Comparison of ENCODE assay signal across 8 mouse cellular contexts in the genomic region with DNA sequence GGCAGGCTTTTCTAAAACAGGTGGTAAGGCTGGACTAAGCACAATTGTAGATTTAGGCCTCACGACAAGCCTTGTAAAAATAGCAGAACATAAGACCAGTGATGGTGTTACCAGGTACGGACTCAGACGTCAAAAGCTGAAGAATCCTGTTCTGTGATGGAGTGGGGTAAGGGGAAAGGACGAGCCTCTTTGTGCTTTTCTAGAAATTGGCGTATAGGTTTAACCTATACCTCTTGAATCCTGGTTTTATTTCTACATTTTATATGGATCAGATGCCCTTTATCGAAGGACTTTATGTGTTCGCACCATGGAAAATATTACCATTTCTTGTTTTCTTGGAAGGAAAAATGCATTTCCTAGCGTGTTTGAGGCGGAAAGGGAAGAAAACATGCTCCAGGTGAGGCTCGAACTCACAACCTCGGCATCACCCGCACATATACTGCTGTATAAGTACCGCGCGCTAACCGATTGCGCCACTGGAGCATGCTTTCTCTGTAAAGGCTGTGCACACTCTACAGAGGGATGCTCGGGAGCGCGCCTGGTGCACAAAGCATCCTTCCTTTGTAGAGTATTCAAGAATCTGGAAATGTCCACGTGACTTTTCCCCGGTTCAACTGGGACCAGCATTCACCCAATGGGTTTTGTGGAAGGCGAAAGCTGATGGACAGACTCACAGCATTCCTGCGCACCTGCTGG. TPM values are rescaled to one million over a fixed set of nuclear protein-coding genes. Genes with fewer than 3 reads are reported as not detected.
DNase-seq lines count a peak whose midpoint lies in the region; ATAC-seq lines count a peak whose summit lies in the region.

No protein-coding gene starts in this region.

- ATAC-seq in kidney, embryonic 16.5 days (ENCODE audit: low FRiP score, low TSS enrichment): peak; percentile 89
- peak; percentile 74 for ATAC-seq in granulocyte monocyte progenitor cell, adult 5-6 weeks (replicated peaks; ENCODE audit: poor library complexity, severe bottlenecking)
- ATAC-seq in neural tube, embryonic 12.5 days (ENCODE audit: low FRiP score, low read depth): peak; percentile 97
- no peak for ATAC-seq in inflammation-experienced regulatory T-cells, adult 6 months

- H3K4me2 ChIP-seq in kidney, embryonic 16.5 days (replicated peaks; ENCODE audit: low read depth, low read length): peak overlapping the region; percentile 63
- peak overlapping the region; percentile 65 for H3K4me2 ChIP-seq in neural tube, embryonic 12.5 days (replicated peaks)

- intact Hi-C loops in left cerebral cortex, postnatal 25 days (cut with DNase I): no loop called here

- DNase-seq in kidney, postnatal 25 days: no peak
- DNase-seq in cerebellum, postnatal 36 days: peak; percentile 60 to 62
- peak; percentile 94 to 98 for DNase-seq in left cerebral cortex, postnatal 25 days (ENCODE audit: low spot score in 2 of 2)
- DNase-seq in ovary, postnatal 14 days (ENCODE audit: low spot score): no peak

- H3K9me3 ChIP-seq in kidney, embryonic 16.5 days (ENCODE audit: low read length): no peaks in the 10 kb centered on the region
- no peaks in the 10 kb centered on the region for H3K9me3 ChIP-seq in neural tube, embryonic 12.5 days

- H3K27me3 ChIP-seq in kidney, embryonic 16.5 days (ENCODE audit: insufficient read depth, low read length): no peaks in the 10 kb centered on the region
- H3K27me3 ChIP-seq in neural tube, embryonic 12.5 days (replicated peaks): 0 out of 2 replicates have a peak, but pooled peaks cover 3% of the 10 kb centered on the region

- H3K36me3 ChIP-seq in kidney, embryonic 16.5 days (ENCODE audit: insufficient read depth, low read length): no peaks in the 10 kb centered on the region
- H3K36me3 ChIP-seq in neural tube, embryonic 12.5 days: no peaks in the 10 kb centered on the region

- H3K27ac ChIP-seq in kidney, embryonic 16.5 days (ENCODE audit: low read length): no peak overlapping the region
- peak overlapping the region; percentile 50; the same call in 1 of the 2 replicates for H3K27ac ChIP-seq in neural tube, embryonic 12.5 days

- H3K4me3 ChIP-seq in kidney, embryonic 16.5 days (ENCODE audit: low read length): peak overlapping the region; percentile 53
- peak overlapping the region; percentile 48 for H3K4me3 ChIP-seq in neural tube, embryonic 12.5 days

- H3K4me1 ChIP-seq in kidney, embryonic 16.5 days (ENCODE audit: insufficient read depth, low read length): no peaks in the 10 kb centered on the region
- no peaks in the 10 kb centered on the region for H3K4me1 ChIP-seq in neural tube, embryonic 12.5 days

- peak overlapping the region; percentile 61 for H3K9ac ChIP-seq in kidney, embryonic 16.5 days (replicated peaks; ENCODE audit: low read length)
- H3K9ac ChIP-seq in neural tube, embryonic 12.5 days: peak overlapping the region; percentile 64

- 10% methylated on average over 24 of the region's 24 CpGs for WGBS in kidney, embryonic 16.5 days
- 6% methylated on average over 24 of the region's 24 CpGs for WGBS in neural tube, embryonic 12.5 days

RNA-seq across cellular contexts. Expression of a gene that starts 48.2 kb away (rescaled TPM):
- polyA plus RNA-seq in kidney, embryonic 16.5 days (2015; fragmentation: Nextera tagmentation; extraction: Ambion mirVana): 11.6 and 13.7 TPM in 2 replicates
- 13.3 and 15.7 TPM in 2 replicates for total RNA-seq in granulocyte monocyte progenitor cell, adult 5-6 weeks (2014; fragmentation: Nextera tagmentation)
- 13.3 and 16.3 TPM in 2 replicates for total RNA-seq in granulocyte monocyte progenitor cell, adult 5-6 weeks (2017)
- 1 to 10 TPM; 2.6 to 3.3 TPM for total RNA-seq in left cerebral cortex, postnatal 25 days (2021)
- polyA plus RNA-seq in neural tube, embryonic 12.5 days (2016; fragmentation: Nextera tagmentation; extraction: Ambion mirVana): 19.1 and 19.4 TPM in 2 replicates
- not detected for polyA plus RNA-seq in inflammation-experienced regulatory T-cells, adult 6 months (2017; shearing (Covaris generic))

Comparison
In these comparisons a context has a peak if more than half of its experiments do, and no peak if none do; other contexts are left out.
1. DNase-seq: peak in cerebellum, postnatal 36 days (2 of 2) and left cerebral cortex, postnatal 25 days (2 of 2); none in kidney, postnatal 25 days (0 of 2) and ovary, postnatal 14 days (single experiment).
2. RNA of a gene that starts 48.2 kb away (polyA plus RNA-seq): 19.1 to 19.4 TPM in neural tube, embryonic 12.5 days and 11.6 to 13.7 TPM in kidney, embryonic 16.5 days; not detected in inflammation-experienced regulatory T-cells, adult 6 months; every median in the first group is over 10 times any median in the second.